Mouse (Mus musculus) brain, embryonic 14.5 days (tissue): Measurements from ENCODE around the gene Vps52.

Source experiments
- CTCF ChIP-seq: fragments of 200-500 bp; IDR thresholded peaks from 2 replicates; pipeline ENCODE4 v1.5.1; 2012; ENCODE audit warnings: inconsistent platforms, mild to moderate bottlenecking, moderate library complexity, borderline replicate concordance; ENCODE audit not compliant: insufficient read depth, insufficient read length; ENCODE audit errors: extremely low read depth
- POLR2A ChIP-seq: fragments of 200-500 bp; IDR thresholded peaks from 2 replicates; pipeline ENCODE4 v1.6.1; 2012; ENCODE audit warnings: mild to moderate bottlenecking, inconsistent platforms, borderline replicate concordance; ENCODE audit not compliant: poor library complexity, insufficient read depth, insufficient read length, severe bottlenecking; ENCODE audit errors: extremely low read depth

GRCm38 (mm10) chr17:33952879-33953278 is 2.7 kb upstream of the Vps52 start:
- TF ChIP-seq CTCF (no peak), POLR2A (no peak)
